Mouse (Mus musculus) lung, adult 2 months (tissue): Measurements from ENCODE around the gene Hfe2.

Source experiments
- CTCF ChIP-seq: fragments of 200-500 bp; IDR thresholded peaks from 2 replicates; pipeline ENCODE4 v1.5.1; 2011; ENCODE audit warnings: mild to moderate bottlenecking, low read length, control low read depth; ENCODE audit not compliant: insufficient read depth
- POLR2A ChIP-seq: fragments of 200-500 bp; IDR thresholded peaks from 2 replicates; pipeline ENCODE4 v1.6.1; 2011; ENCODE audit warnings: low read depth, mild to moderate bottlenecking, control low read depth, low read length, borderline replicate concordance; ENCODE audit errors: extremely low read depth

GRCm38 (mm10) chr3:96571336-96571735, 46.4 kb downstream of the Hfe2 start:
- no peak for TF ChIP-seq CTCF
- no peak for TF ChIP-seq POLR2A
